Mouse (Mus musculus): ENCODE measurements around the gene Macrod1. TPM values are rescaled to one million over a fixed set of nuclear protein-coding genes. Genes with fewer than 3 reads are reported as not detected.

Gene Macrod1
- polyA plus RNA-seq, 1 experiment from 2014 or later = 5.8 TPM

GRCm38 (mm10) chr19:7182273-7182949 lies 125.8 kb downstream of the Macrod1 start:
- Histone ChIP-seq H3K4me3 (ENCODE audit: low read depth, low read length) (no peak overlapping the region), H3K27me3 (ENCODE audit: control insufficient read depth, insufficient read depth, low read depth, low read length) (peaks cover 19% of the 10 kb centered on the region), H3K9ac (ENCODE audit: low read depth, low read length) (no peak overlapping the region), H3K4me2 (ENCODE audit: low read depth, low read length) (peak overlapping the region; percentile 25; the same call in 1 of the 2 replicates), H3K36me3 (ENCODE audit: control insufficient read depth, insufficient read depth) (no peaks in the 10 kb centered on the region), H3K4me1 (ENCODE audit: control insufficient read depth, low read depth, low read length) (peaks cover 5% of the 10 kb centered on the region), H3K27ac (ENCODE audit: low read length) (no peak overlapping the region), H3K9me3 (replicated peaks; ENCODE audit: control insufficient read depth, low read length) (no peaks in the 10 kb centered on the region)
- ATAC-seq (ENCODE audit: low read depth) = no peak
- 14% methylated on average over 23 of the region's 23 CpGs for WGBS (ENCODE audit: insufficient replicate concordance)

DNA sequence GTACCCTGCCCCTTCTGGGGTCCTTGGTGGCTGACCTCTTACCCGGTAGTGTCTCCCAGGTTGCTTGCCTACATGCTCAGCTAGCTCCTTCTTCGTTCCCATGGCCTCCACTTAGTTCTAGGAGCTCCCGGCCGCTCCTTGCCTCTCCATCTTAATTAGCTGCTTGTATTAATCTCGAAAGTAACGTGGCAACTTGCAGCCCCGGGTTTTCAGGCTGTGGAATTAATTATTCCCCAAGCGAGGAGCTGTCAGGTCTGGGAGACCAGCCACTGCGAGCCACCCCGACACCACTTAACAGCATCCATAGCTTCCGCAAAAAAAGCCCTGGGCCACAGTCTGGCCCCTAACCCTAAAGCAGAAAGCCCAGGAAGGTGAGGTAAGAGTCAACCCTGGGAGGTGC lies 126.8 kb downstream of the Macrod1 start:
- Histone ChIP-seq H3K27me3 (ENCODE audit: control insufficient read depth, insufficient read depth, low read depth, low read length) (peaks cover 19% of the 10 kb centered on the region), H3K4me3 (ENCODE audit: low read depth, low read length) (no peak overlapping the region), H3K4me2 (ENCODE audit: low read depth, low read length) (no peak overlapping the region), H3K9me3 (replicated peaks; ENCODE audit: control insufficient read depth, low read length) (no peaks in the 10 kb centered on the region), H3K4me1 (ENCODE audit: control insufficient read depth, low read depth, low read length) (peaks cover 5% of the 10 kb centered on the region), H3K27ac (ENCODE audit: low read length) (no peak overlapping the region), H3K36me3 (ENCODE audit: control insufficient read depth, insufficient read depth) (no peaks in the 10 kb centered on the region), H3K9ac (ENCODE audit: low read depth, low read length) (no peak overlapping the region)
- no peak for ATAC-seq (ENCODE audit: low read depth)
- WGBS (ENCODE audit: insufficient replicate concordance) = 68% methylated on average over 11 of the region's 11 CpGs

GRCm38 (mm10) chr19:7185059-7185458 lies 128.4 kb downstream of the Macrod1 start:
- Histone ChIP-seq H3K4me3 (ENCODE audit: low read depth, low read length) (no peak overlapping the region), H3K36me3 (ENCODE audit: control insufficient read depth, insufficient read depth) (no peaks in the 10 kb centered on the region), H3K4me2 (ENCODE audit: low read depth, low read length) (no peak overlapping the region), H3K4me1 (ENCODE audit: control insufficient read depth, low read depth, low read length) (peaks cover 5% of the 10 kb centered on the region), H3K9me3 (replicated peaks; ENCODE audit: control insufficient read depth, low read length) (no peaks in the 10 kb centered on the region), H3K9ac (ENCODE audit: low read depth, low read length) (no peak overlapping the region), H3K27ac (ENCODE audit: low read length) (no peak overlapping the region), H3K27me3 (ENCODE audit: control insufficient read depth, insufficient read depth, low read depth, low read length) (peaks cover 19% of the 10 kb centered on the region)
- no peak for ATAC-seq (ENCODE audit: low read depth)
- 48% methylated on average over 4 of the region's 4 CpGs for WGBS (ENCODE audit: insufficient replicate concordance)

GRCm38 (mm10) chr19:7185715-7186291 lies 129.2 kb downstream of the Macrod1 start:
- Histone ChIP-seq H3K4me3 (ENCODE audit: low read depth, low read length) (no peak overlapping the region), H3K27ac (ENCODE audit: low read length) (no peak overlapping the region), H3K36me3 (ENCODE audit: control insufficient read depth, insufficient read depth) (no peaks in the 10 kb centered on the region), H3K9ac (ENCODE audit: low read depth, low read length) (no peak overlapping the region), H3K4me2 (ENCODE audit: low read depth, low read length) (no peak overlapping the region), H3K4me1 (ENCODE audit: control insufficient read depth, low read depth, low read length) (peaks cover 5% of the 10 kb centered on the region), H3K27me3 (ENCODE audit: control insufficient read depth, insufficient read depth, low read depth, low read length) (peaks cover 19% of the 10 kb centered on the region), H3K9me3 (replicated peaks; ENCODE audit: control insufficient read depth, low read length) (no peaks in the 10 kb centered on the region)
- no peak for ATAC-seq (ENCODE audit: low read depth)
- WGBS (ENCODE audit: insufficient replicate concordance) = 34% methylated on average over 18 of the region's 18 CpGs

DNA sequence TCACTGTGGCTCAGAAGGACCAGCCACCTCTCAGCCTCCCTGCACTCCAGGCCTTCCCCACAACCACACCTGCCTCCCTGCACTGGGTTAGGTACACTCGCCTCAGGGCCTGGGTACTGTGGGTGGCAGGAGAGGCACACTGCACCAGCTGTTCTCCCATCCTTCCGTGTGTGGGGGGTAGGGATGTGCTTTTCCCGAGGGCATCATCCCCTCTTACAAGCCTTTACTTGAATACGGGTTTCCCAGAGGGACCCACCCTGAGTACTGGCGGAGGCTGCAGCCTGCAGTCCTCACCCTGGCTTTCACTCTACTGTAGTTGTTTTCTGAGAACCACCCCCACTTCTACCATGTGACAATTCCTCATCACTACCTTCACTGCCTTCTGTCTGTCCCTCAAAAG lies 130.5 kb downstream of the Macrod1 start:
- H3K4me3 ChIP-seq (ENCODE audit: low read depth, low read length) = no peak overlapping the region
- no peaks in the 10 kb centered on the region for H3K36me3 ChIP-seq (ENCODE audit: control insufficient read depth, insufficient read depth)
- no peaks in the 10 kb centered on the region for H3K9me3 ChIP-seq (replicated peaks; ENCODE audit: control insufficient read depth, low read length)
- H3K4me2 ChIP-seq (ENCODE audit: low read depth, low read length) = no peak overlapping the region
- no peak overlapping the region for H3K27ac ChIP-seq (ENCODE audit: low read length)
- peaks cover 10% of the 10 kb centered on the region for H3K27me3 ChIP-seq (ENCODE audit: control insufficient read depth, insufficient read depth, low read depth, low read length)
- peaks cover 4% of the 10 kb centered on the region for H3K4me1 ChIP-seq (ENCODE audit: control insufficient read depth, low read depth, low read length)
- no peak overlapping the region for H3K9ac ChIP-seq (ENCODE audit: low read depth, low read length)
- ATAC-seq (ENCODE audit: low read depth) = no peak
- WGBS (ENCODE audit: insufficient replicate concordance) = 50% methylated on average over 5 of the region's 5 CpGs

GRCm38 (mm10) chr19:7189026-7189425 lies 132.4 kb downstream of the Macrod1 start:
- no peak overlapping the region for H3K9ac ChIP-seq (ENCODE audit: low read depth, low read length)
- no peaks in the 10 kb centered on the region; the same call in 1 of the 2 replicates for H3K27me3 ChIP-seq (ENCODE audit: control insufficient read depth, insufficient read depth, low read depth, low read length)
- WGBS (ENCODE audit: insufficient replicate concordance) = 53% methylated on average over 4 of the region's 4 CpGs
- no peak overlapping the region for H3K4me2 ChIP-seq (ENCODE audit: low read depth, low read length)
- H3K4me3 ChIP-seq (ENCODE audit: low read depth, low read length) = no peak overlapping the region
- ATAC-seq (ENCODE audit: low read depth) = no peak
- H3K4me1 ChIP-seq (ENCODE audit: control insufficient read depth, low read depth, low read length) = peaks cover 2% of the 10 kb centered on the region
- no peak overlapping the region for H3K27ac ChIP-seq (ENCODE audit: low read length)
- no peaks in the 10 kb centered on the region for H3K36me3 ChIP-seq (ENCODE audit: control insufficient read depth, insufficient read depth)
- no peaks in the 10 kb centered on the region for H3K9me3 ChIP-seq (replicated peaks; ENCODE audit: control insufficient read depth, low read length)

DNA sequence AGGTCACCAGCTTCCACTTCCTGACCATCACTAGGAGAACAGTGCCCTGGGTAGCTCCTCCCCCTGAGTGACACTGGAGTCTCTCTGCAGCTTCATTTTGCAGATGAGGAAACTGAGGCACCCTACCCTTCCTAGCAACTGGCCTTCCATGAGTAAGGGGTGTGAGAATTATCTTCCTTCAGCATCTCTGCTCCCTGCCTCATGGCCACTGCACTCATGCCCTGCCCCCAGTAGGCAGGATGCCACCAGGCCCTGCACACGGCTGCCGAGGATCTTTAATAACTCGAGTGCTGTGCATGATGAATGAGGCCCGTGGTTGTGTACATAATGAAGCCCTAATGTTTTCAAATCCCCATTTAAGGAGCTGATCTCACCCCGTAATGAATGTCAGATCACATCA lies 134.4 kb downstream of the Macrod1 start:
- 69% methylated on average over 5 of the region's 5 CpGs for WGBS (ENCODE audit: insufficient replicate concordance)
- no peak overlapping the region for H3K9ac ChIP-seq (ENCODE audit: low read depth, low read length)
- H3K36me3 ChIP-seq (ENCODE audit: control insufficient read depth, insufficient read depth) = no peaks in the 10 kb centered on the region
- no peaks in the 10 kb centered on the region for H3K9me3 ChIP-seq (replicated peaks; ENCODE audit: control insufficient read depth, low read length)
- H3K4me1 ChIP-seq (ENCODE audit: control insufficient read depth, low read depth, low read length) = peaks cover 5% of the 10 kb centered on the region
- H3K4me3 ChIP-seq (ENCODE audit: low read depth, low read length) = no peak overlapping the region
- no peak overlapping the region for H3K27ac ChIP-seq (ENCODE audit: low read length)
- no peak for ATAC-seq (ENCODE audit: low read depth)
- H3K27me3 ChIP-seq (ENCODE audit: control insufficient read depth, insufficient read depth, low read depth, low read length) = no peaks in the 10 kb centered on the region; the same call in 1 of the 2 replicates
- no peak overlapping the region for H3K4me2 ChIP-seq (ENCODE audit: low read depth, low read length)

DNA sequence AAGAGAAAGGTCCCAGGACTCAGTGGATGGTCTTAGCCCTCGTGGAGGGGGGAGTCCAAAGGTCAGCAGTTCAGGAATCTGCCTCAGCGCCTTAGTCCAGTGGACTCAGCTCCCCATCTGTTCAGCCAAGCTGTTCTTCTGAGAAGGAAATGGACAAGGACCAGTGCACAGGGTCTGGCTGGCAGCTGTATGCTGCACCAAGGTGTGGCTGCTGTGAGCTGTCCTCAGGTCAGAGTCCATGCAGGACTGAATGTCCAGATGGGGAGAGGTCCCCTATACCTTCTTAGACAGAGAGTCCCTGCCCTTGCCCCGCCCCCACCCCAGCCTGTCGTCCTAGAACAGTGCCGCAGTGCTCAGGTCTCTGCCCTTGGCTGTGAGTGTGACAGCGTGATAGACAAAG lies 135.0 kb downstream of the Macrod1 start:
- peaks cover 11% of the 10 kb centered on the region for H3K4me1 ChIP-seq (ENCODE audit: control insufficient read depth, low read depth, low read length)
- H3K9me3 ChIP-seq (replicated peaks; ENCODE audit: control insufficient read depth, low read length) = no peaks in the 10 kb centered on the region
- no peak overlapping the region for H3K27ac ChIP-seq (ENCODE audit: low read length)
- no peak for ATAC-seq (ENCODE audit: low read depth)
- 29% methylated on average over 6 of the region's 6 CpGs for WGBS (ENCODE audit: insufficient replicate concordance)
- no peak overlapping the region for H3K4me3 ChIP-seq (ENCODE audit: low read depth, low read length)
- H3K36me3 ChIP-seq (ENCODE audit: control insufficient read depth, insufficient read depth) = no peaks in the 10 kb centered on the region
- no peak overlapping the region for H3K4me2 ChIP-seq (ENCODE audit: low read depth, low read length)
- no peak overlapping the region for H3K9ac ChIP-seq (ENCODE audit: low read depth, low read length)
- no peaks in the 10 kb centered on the region for H3K27me3 ChIP-seq (ENCODE audit: control insufficient read depth, insufficient read depth, low read depth, low read length)

GRCm38 (mm10) chr19:7192561-7192967 lies 136.0 kb downstream of the Macrod1 start:
- Histone ChIP-seq H3K9me3 (replicated peaks; ENCODE audit: control insufficient read depth, low read length) (no peaks in the 10 kb centered on the region), H3K27ac (ENCODE audit: low read length) (no peak overlapping the region), H3K27me3 (ENCODE audit: control insufficient read depth, insufficient read depth, low read depth, low read length) (no peaks in the 10 kb centered on the region), H3K4me1 (ENCODE audit: control insufficient read depth, low read depth, low read length) (peaks cover 13% of the 10 kb centered on the region), H3K4me2 (ENCODE audit: low read depth, low read length) (no peak overlapping the region), H3K4me3 (ENCODE audit: low read depth, low read length) (no peak overlapping the region), H3K36me3 (ENCODE audit: control insufficient read depth, insufficient read depth) (no peaks in the 10 kb centered on the region), H3K9ac (ENCODE audit: low read depth, low read length) (no peak overlapping the region)
- peak; percentile 58 for ATAC-seq (ENCODE audit: low read depth)
- 37% methylated on average over 2 of the region's 2 CpGs for WGBS (ENCODE audit: insufficient replicate concordance)
